Mouse (Mus musculus) Patski (cell line): ENCODE measurements around the gene Kcnj2. TPM values are rescaled to one million over a fixed set of nuclear protein-coding genes. Genes with fewer than 3 reads are reported as not detected.

Experiments
- ATAC-seq: fragments of 100-300 bp; one replicate; pipeline ENCODE4 v1.8.0; 2021
- CTCF ChIA-PET: fragments of 350-600 bp; sonication (Branson Sonifier 250); formaldehyde crosslinking; loops from one replicate; lab custom pipeline; 2022; ENCODE audit warnings: inconsistent platforms; lab: Charles Lee
- POLR2A ChIA-PET: fragments of 350-600 bp; sonication (Branson Sonifier 250); formaldehyde crosslinking; loops from one replicate; lab custom pipeline; 2022; ENCODE audit warnings: antibody characterized with exemption, inconsistent platforms; lab: Charles Lee
- DNase-seq: peaks from one replicate; pipeline ENCODE4 v3.0.0-alpha.2; 2011; ENCODE audit warnings: low read depth, low spot score
- H3K27me3 ChIP-seq: fragments of 371-371 bp; one replicate; pipeline ENCODE4 v1.5.1; 2021
- CTCF ChIP-seq: fragments of 100-300 bp; IDR thresholded peaks from one replicate; pipeline ENCODE4 v1.5.1; 2021
- in situ Hi-C: fragments of 300-500 bp; cut with MboI; formaldehyde crosslinking; loops from 3 replicates; pipeline ENCODE4 v1.11.1; 2018; ENCODE audit warnings: low pct_unique_long_range_greater_than_20kb, mixed read lengths
- polyA plus RNA-seq: library from polyadenylated mRNA; unstranded; gene quantifications from one replicate; pipeline ENCODE4 v1.2.3, GENCODE M21; 2021

Kcnj2 gene
- polyA plus RNA-seq, 1 experiment from 2014 or later: 1.3 TPM

GRCm38 (mm10) chr11:111088226-111088625 is 22.3 kb downstream of the Kcnj2 start:
- no peak for ATAC-seq
- peaks cover 15% of the 10 kb centered on the region for H3K27me3 ChIP-seq
- POLR2A ChIA-PET: no interaction called here
- CTCF ChIA-PET: no interaction called here
- no peak for TF ChIP-seq CTCF
- in situ Hi-C loops: no loop called here
- DNase-seq: no peak

DNA sequence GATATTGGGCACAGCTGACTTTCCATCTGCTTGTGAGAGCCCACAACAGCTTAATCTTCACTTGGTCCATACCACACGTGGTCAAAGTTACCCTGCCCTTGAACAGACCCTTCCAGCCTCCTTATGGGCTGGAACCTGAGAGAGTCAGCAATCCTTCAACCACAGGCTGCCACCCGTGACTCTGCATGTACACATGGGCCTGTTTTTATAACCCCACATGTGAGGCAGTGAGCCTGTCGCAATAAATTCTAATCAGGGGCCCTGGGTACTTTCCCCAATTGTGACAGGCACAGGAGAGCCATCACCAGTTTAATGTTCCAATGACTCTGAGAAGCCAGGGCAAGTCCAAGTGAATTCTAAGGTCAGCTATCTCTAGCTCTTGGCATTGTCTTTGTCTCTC is 22.8 kb downstream of the Kcnj2 start:
- ChIA-PET CTCF (no interaction called here), POLR2A (no interaction called here)
- ATAC-seq (no peak), DNase-seq (no peak)
- peaks cover 15% of the 10 kb centered on the region for H3K27me3 ChIP-seq
- TF ChIP-seq CTCF: no peak
- in situ Hi-C loops: no loop called here

DNA sequence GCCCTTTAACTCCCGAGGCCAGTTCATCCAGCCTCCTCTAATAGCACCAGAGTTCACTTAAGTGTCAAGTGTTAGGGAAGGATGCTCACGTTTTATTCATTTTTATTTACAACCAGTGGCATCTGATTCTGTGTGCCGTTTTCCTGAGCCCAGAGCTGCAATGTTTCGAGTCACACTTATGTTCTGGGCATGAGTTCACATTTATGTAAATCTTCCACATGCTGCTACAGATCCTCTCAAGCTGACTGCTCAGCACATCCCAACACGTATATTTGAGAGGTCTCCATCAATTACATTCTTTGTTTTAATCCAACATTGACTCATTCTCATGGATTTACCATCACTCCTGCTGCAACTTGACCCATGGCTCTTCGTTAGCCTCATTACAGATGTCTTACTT is 25.2 kb downstream of the Kcnj2 start:
- TF ChIP-seq CTCF: no peak
- peaks cover 23% of the 10 kb centered on the region for H3K27me3 ChIP-seq
- POLR2A ChIA-PET: no interaction called here
- CTCF ChIA-PET: interaction anchor here (1.1 kb wide), 1 partner anchor 16 kb away, joined by 3 read pairs; no protein-coding TSS in a partner anchor
- in situ Hi-C loops: no loop called here
- ATAC-seq (no peak), DNase-seq (no peak)

DNA sequence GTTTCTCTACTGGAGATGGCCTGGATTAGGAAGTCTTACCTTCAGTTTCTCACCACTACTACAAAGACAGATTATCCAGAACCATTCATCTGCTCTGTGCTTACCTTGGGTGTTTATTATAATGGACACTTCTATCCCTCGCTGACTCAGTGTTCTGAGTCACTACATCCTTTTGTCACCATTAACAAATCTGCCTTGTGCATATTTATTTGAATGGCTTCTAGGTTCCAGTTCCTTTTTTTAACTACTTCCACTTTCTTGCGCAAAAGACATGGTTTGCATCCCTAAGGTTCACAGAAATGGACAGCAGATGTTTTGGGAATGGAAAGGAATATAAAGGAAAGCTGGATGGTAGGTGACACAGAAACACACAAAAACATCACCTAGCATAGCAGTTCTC is 27.0 kb downstream of the Kcnj2 start:
- H3K27me3 ChIP-seq: peaks cover 26% of the 10 kb centered on the region
- no peak for TF ChIP-seq CTCF
- DNase-seq: no peak
- ChIA-PET CTCF (no interaction called here), POLR2A (no interaction called here)
- ATAC-seq: no peak
- in situ Hi-C loops: no loop called here

GRCm38 (mm10) chr11:111096612-111097011 is 30.6 kb downstream of the Kcnj2 start:
- in situ Hi-C loops: no loop called here
- ChIA-PET CTCF (no interaction called here), POLR2A (no interaction called here)

DNA sequence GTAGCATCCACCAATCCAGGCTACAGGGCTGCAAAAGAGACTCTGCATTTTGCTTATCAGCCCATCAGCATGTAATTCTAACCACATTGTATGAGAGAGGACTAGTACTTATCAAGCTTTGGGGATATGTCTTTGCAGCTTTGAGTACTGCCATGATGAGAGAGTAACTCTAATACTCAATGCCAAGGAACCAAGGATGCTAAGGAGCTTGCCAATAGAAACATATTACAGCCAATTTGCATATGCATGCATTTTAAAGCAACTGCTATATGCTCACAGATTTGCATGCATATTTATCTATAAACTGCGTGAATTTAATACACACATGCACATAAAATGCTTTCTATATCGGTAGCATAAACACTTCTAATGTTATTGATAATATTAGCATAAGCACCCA is 34.2 kb downstream of the Kcnj2 start:
- no peak for DNase-seq
- TF ChIP-seq CTCF: no peak
- peaks cover 24% of the 10 kb centered on the region for H3K27me3 ChIP-seq
- ChIA-PET POLR2A (no interaction called here), CTCF (interaction anchor here (1.6 kb wide), 1 partner anchor 12 kb away, joined by 4 read pairs; no protein-coding TSS in a partner anchor)
- no peak for ATAC-seq
- in situ Hi-C loops: no loop called here

More at GRCm38 (mm10) chr11:111096612-111097011, 30.6 kb downstream of the Kcnj2 start:
- ATAC-seq (no peak), DNase-seq (no peak)
- no peak for TF ChIP-seq CTCF
- peaks cover 24% of the 10 kb centered on the region for H3K27me3 ChIP-seq

DNA sequence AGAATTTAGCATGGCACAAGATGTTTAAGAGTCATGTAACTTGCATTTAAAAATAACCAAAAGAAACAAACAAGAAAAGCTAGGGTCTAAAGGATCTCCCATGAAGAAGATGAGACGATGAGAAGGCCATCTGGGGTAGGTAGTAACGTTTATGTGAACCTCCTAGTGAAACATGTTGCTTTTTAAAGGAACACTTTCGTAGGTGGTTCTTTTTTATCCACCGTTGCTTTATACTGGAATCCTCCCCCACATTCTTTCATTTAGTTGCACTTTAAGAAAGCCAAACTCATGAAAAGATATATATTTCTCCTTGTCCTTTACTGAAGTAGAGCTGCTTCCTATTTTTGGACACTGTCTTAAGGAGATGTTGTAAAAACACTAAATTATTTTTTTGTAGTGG is 34.7 kb downstream of the Kcnj2 start:
- ATAC-seq: no peak

GRCm38 (mm10) chr11:111101620-111102176 is 35.7 kb downstream of the Kcnj2 start:
- POLR2A ChIA-PET: no interaction called here
- in situ Hi-C loops: no loop called here
- ATAC-seq (no peak), DNase-seq (no peak)
- H3K27me3 ChIP-seq: peaks cover 22% of the 10 kb centered on the region
- CTCF ChIA-PET: interaction anchor here (1.1 kb wide), 1 partner anchor 20 kb away, joined by 3 read pairs; no protein-coding TSS in a partner anchor
- TF ChIP-seq CTCF: no peak

More for the DNA sequence above, 34.7 kb downstream of the Kcnj2 start:
- no peak for TF ChIP-seq CTCF
- in situ Hi-C loops: no loop called here
- CTCF ChIA-PET: interaction anchor here (1.6 kb wide), 1 partner anchor 11 kb away, joined by 4 read pairs; no protein-coding TSS in a partner anchor
- peaks cover 22% of the 10 kb centered on the region for H3K27me3 ChIP-seq
- POLR2A ChIA-PET: interaction anchor here (0.5 kb wide), 1 partner anchor 15 kb away, joined by 7 read pairs; no protein-coding TSS in a partner anchor
- DNase-seq: no peak

DNA sequence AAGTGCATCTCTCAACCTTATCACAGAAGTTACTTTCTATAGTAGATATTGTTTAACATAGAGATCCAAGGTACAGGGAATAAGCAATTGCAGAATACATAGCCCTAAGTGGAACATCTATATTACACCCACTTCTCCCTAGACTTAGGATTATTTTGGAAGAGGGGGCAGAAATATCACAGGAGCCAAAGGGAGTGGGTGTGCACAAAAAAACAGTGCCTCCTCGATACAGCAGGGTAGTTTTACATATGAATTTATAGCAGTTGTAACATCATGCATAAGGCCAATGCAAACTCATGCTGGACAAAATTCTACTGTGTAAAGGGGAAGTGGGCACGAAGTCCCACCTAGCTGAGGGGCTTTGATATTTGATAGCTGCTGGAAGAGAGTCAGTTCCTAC is 38.5 kb downstream of the Kcnj2 start:
- no peak for ATAC-seq
- POLR2A ChIA-PET: no interaction called here
- TF ChIP-seq CTCF: no peak
- no peak for DNase-seq
- peaks cover 9% of the 10 kb centered on the region for H3K27me3 ChIP-seq
- CTCF ChIA-PET: interaction anchor here (1.0 to 1.4 kb wide), 2 partner anchors 8 to 22 kb away, joined by 4 to 5 read pairs; no protein-coding TSS in a partner anchor
- in situ Hi-C loops: no loop called here

DNA sequence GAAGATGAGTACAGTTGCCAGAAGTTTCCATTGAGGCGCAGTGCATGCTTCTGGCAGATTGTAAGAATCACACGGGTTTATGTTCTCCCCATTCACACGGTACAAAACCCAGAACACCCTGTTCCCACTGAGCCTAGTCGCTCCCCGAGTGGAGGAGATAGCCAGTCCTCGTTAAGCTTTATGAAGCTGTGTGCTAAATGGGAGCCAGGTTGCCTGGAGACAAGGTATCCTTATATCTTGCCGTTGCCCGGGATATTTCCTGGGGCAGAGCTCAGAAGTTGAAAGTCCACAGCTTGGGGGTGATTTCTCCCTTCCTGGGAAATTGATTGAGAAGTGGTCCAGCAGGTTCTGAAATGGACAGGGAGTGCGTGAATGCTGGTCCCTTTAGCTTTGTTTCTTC is 42.2 kb downstream of the Kcnj2 start:
- H3K27me3 ChIP-seq: no peaks in the 10 kb centered on the region
- no peak for ATAC-seq
- POLR2A ChIA-PET: no interaction called here
- CTCF ChIA-PET: interaction anchor here (1.2 kb wide), 1 partner anchor 29 kb away, joined by 4 read pairs; no protein-coding TSS in a partner anchor
- no peak for DNase-seq
- in situ Hi-C loops: no loop called here
- TF ChIP-seq CTCF: no peak

GRCm38 (mm10) chr11:111121514-111121913 is 55.5 kb downstream of the Kcnj2 start:
- ChIA-PET CTCF (interaction anchor here (1.3 kb wide), 1 partner anchor 21 kb away, joined by 4 read pairs; no protein-coding TSS in a partner anchor), POLR2A (interaction anchor here (0.7 kb wide), 1 partner anchor 879 kb away, joined by 3 read pairs; no protein-coding TSS in a partner anchor)
- no peak for DNase-seq
- no peak for TF ChIP-seq CTCF
- in situ Hi-C loops: no loop called here
- no peak for ATAC-seq
- peaks cover 13% of the 10 kb centered on the region for H3K27me3 ChIP-seq
